Mouse (Mus musculus): ENCODE data around the gene Med19. TPM values are rescaled to one million over a fixed set of nuclear protein-coding genes. Genes with fewer than 3 reads are reported as not detected.

Med19 gene
- polyA plus RNA-seq, 1 experiment from 2014 or later = 53.6 TPM

GRCm38 (mm10) chr2:84638428-84639220 lies 39.6 kb upstream of the Med19 start:
- H3K4me1 ChIP-seq (ENCODE audit: control insufficient read depth, insufficient read depth, low read length) = peaks cover 35% of the 10 kb centered on the region
- WGBS = 62% methylated on average over 5 of the region's 5 CpGs
- no peak overlapping the region for H3K4me2 ChIP-seq (ENCODE audit: low read length)
- H3K27me3 ChIP-seq (ENCODE audit: control insufficient read depth, insufficient read depth, low read depth, low read length) = no peaks in the 10 kb centered on the region
- peak overlapping the region; percentile 9 for H3K27ac ChIP-seq (ENCODE audit: low read length)
- H3K36me3 ChIP-seq (ENCODE audit: control insufficient read depth, insufficient read depth, low read length) = no peaks in the 10 kb centered on the region
- ATAC-seq = no peak
- no peak overlapping the region for H3K9ac ChIP-seq (ENCODE audit: low read depth, low read length)
- H3K4me3 ChIP-seq (ENCODE audit: low read depth, low read length) = no peak overlapping the region
- H3K9me3 ChIP-seq (replicated peaks; ENCODE audit: control insufficient read depth, low read length, poor library complexity, severe bottlenecking) = no peaks in the 10 kb centered on the region

- no peak overlapping the region for H3K9ac ChIP-seq (ENCODE audit: low read depth, low read length)
- ATAC-seq = no peak
- H3K4me1 ChIP-seq (ENCODE audit: control insufficient read depth, insufficient read depth, low read length) = peaks cover 19% of the 10 kb centered on the region
- H3K36me3 ChIP-seq (ENCODE audit: control insufficient read depth, insufficient read depth, low read length) = no peaks in the 10 kb centered on the region
- H3K27me3 ChIP-seq (ENCODE audit: control insufficient read depth, insufficient read depth, low read depth, low read length) = no peaks in the 10 kb centered on the region
- no peak overlapping the region for H3K4me3 ChIP-seq (ENCODE audit: low read depth, low read length)
- H3K9me3 ChIP-seq (replicated peaks; ENCODE audit: control insufficient read depth, low read length, poor library complexity, severe bottlenecking) = no peaks in the 10 kb centered on the region
- no peak overlapping the region for H3K4me2 ChIP-seq (ENCODE audit: low read length)
- H3K27ac ChIP-seq (ENCODE audit: low read length) = no peak overlapping the region
Measured at GRCm38 (mm10) chr2:84640833-84641232, 37.4 kb upstream of the Med19 start.

- Histone ChIP-seq H3K9ac (ENCODE audit: low read depth, low read length) (no peak overlapping the region), H3K4me1 (ENCODE audit: control insufficient read depth, insufficient read depth, low read length) (peaks cover 21% of the 10 kb centered on the region), H3K27ac (ENCODE audit: low read length) (no peak overlapping the region), H3K4me2 (ENCODE audit: low read length) (no peak overlapping the region), H3K36me3 (ENCODE audit: control insufficient read depth, insufficient read depth, low read length) (no peaks in the 10 kb centered on the region), H3K4me3 (ENCODE audit: low read depth, low read length) (no peak overlapping the region), H3K27me3 (ENCODE audit: control insufficient read depth, insufficient read depth, low read depth, low read length) (no peaks in the 10 kb centered on the region), H3K9me3 (replicated peaks; ENCODE audit: control insufficient read depth, low read length, poor library complexity, severe bottlenecking) (no peaks in the 10 kb centered on the region)
- 83% methylated on average over 1 of the region's 1 CpGs for WGBS
- no peak for ATAC-seq
Measured at GRCm38 (mm10) chr2:84646138-84646537, 32.1 kb upstream of the Med19 start.

DNA sequence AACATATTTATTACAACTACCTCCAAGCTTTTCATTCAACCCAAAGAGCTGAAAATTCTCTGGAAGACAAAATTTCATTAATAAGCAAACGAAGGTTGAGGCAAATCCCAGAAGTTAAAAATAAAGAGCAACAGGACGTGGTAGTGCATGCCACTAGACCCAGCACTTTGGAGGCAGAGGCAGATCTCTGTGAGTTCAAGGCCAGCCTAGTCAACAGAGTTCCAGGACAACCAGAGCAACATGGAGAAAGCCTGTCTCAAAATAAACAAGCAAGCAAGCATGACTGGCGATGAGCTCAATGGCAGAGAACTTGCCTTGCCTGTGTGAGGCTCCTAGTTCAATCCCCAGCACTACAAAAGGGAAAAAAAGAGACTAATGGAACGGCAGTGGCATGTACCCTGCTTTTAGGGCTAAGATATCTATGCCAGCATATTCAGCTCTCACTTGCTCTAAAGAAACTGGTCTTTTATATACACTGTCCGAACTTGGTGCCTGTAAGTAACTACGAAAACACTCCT lies 31.1 kb upstream of the Med19 start:
- H3K36me3 ChIP-seq (ENCODE audit: control insufficient read depth, insufficient read depth, low read length) = no peaks in the 10 kb centered on the region
- 94% methylated on average over 6 of the region's 6 CpGs for WGBS
- H3K27ac ChIP-seq (ENCODE audit: low read length) = no peak overlapping the region
- no peaks in the 10 kb centered on the region for H3K27me3 ChIP-seq (ENCODE audit: control insufficient read depth, insufficient read depth, low read depth, low read length)
- H3K4me3 ChIP-seq (ENCODE audit: low read depth, low read length) = peak overlapping the region; percentile 74; the same call in 1 of the 2 replicates
- peak overlapping the region; percentile 73 for H3K4me2 ChIP-seq (ENCODE audit: low read length)
- no peak for ATAC-seq
- no peaks in the 10 kb centered on the region for H3K9me3 ChIP-seq (replicated peaks; ENCODE audit: control insufficient read depth, low read length, poor library complexity, severe bottlenecking)
- peaks cover 27% of the 10 kb centered on the region for H3K4me1 ChIP-seq (ENCODE audit: control insufficient read depth, insufficient read depth, low read length)
- H3K9ac ChIP-seq (ENCODE audit: low read depth, low read length) = no peak overlapping the region

DNA sequence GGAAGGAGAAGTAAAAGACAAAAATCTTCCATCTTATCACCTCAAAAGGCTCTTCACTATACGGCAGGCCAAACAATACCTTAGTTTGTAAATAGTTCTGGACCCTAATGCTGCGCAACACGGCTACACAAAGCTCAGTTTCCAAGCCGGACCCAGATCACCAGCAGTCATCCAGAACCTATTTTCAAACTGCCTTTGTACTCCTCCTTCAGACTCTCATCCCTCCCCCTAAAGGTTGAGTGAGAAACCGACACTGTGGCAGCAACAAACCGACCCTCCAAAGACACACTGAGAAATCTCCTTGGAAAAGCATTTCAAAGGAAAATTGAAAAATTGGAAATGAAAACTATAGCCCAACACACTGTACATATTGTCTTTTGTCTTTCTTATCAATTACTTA lies 29.8 kb upstream of the Med19 start:
- no peak; the same call in 1 of the 2 replicates for ATAC-seq
- H3K4me2 ChIP-seq (ENCODE audit: low read length) = peak overlapping the region; percentile 73
- no peaks in the 10 kb centered on the region for H3K27me3 ChIP-seq (ENCODE audit: control insufficient read depth, insufficient read depth, low read depth, low read length)
- H3K4me1 ChIP-seq (ENCODE audit: control insufficient read depth, insufficient read depth, low read length) = peaks cover 27% of the 10 kb centered on the region
- H3K9ac ChIP-seq (ENCODE audit: low read depth, low read length) = peak overlapping the region; percentile 66
- 16% methylated on average over 6 of the region's 6 CpGs for WGBS
- no peaks in the 10 kb centered on the region for H3K36me3 ChIP-seq (ENCODE audit: control insufficient read depth, insufficient read depth, low read length)
- H3K9me3 ChIP-seq (replicated peaks; ENCODE audit: control insufficient read depth, low read length, poor library complexity, severe bottlenecking) = no peaks in the 10 kb centered on the region
- peak overlapping the region; percentile 74 for H3K4me3 ChIP-seq (ENCODE audit: low read depth, low read length)
- peak overlapping the region; percentile 72 for H3K27ac ChIP-seq (ENCODE audit: low read length)

DNA sequence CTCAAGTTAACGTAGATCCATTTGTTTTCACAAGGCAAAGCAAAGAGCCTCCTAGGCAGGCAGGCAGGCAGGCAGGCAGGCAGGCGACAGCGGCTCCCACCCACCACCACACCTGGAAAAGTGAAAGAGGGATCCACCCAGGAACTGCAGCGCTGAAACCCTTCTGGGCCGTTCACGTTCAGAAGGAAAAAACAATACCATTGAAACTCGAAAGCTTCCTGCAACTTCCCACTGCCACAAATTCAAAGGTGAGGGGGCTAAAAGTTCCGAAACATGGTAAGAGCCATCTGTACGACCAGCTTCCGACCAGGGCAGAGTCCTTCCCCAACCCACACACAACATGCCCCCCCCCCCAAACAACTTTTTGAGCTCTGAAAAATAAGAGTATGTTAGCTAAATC lies 28.5 kb upstream of the Med19 start:
- WGBS = 0% methylated on average over 10 of the region's 10 CpGs
- H3K9ac ChIP-seq (ENCODE audit: low read depth, low read length) = peak overlapping the region; percentile 62
- no peaks in the 10 kb centered on the region for H3K36me3 ChIP-seq (ENCODE audit: control insufficient read depth, insufficient read depth, low read length)
- H3K4me3 ChIP-seq (ENCODE audit: low read depth, low read length) = peak overlapping the region; percentile 74
- no peaks in the 10 kb centered on the region for H3K9me3 ChIP-seq (replicated peaks; ENCODE audit: control insufficient read depth, low read length, poor library complexity, severe bottlenecking)
- ATAC-seq = no peak
- H3K27ac ChIP-seq (ENCODE audit: low read length) = peak overlapping the region; percentile 53; the same call in 1 of the 2 replicates
- H3K4me2 ChIP-seq (ENCODE audit: low read length) = peak overlapping the region; percentile 63
- H3K27me3 ChIP-seq (ENCODE audit: control insufficient read depth, insufficient read depth, low read depth, low read length) = no peaks in the 10 kb centered on the region
- H3K4me1 ChIP-seq (ENCODE audit: control insufficient read depth, insufficient read depth, low read length) = peaks cover 27% of the 10 kb centered on the region

DNA sequence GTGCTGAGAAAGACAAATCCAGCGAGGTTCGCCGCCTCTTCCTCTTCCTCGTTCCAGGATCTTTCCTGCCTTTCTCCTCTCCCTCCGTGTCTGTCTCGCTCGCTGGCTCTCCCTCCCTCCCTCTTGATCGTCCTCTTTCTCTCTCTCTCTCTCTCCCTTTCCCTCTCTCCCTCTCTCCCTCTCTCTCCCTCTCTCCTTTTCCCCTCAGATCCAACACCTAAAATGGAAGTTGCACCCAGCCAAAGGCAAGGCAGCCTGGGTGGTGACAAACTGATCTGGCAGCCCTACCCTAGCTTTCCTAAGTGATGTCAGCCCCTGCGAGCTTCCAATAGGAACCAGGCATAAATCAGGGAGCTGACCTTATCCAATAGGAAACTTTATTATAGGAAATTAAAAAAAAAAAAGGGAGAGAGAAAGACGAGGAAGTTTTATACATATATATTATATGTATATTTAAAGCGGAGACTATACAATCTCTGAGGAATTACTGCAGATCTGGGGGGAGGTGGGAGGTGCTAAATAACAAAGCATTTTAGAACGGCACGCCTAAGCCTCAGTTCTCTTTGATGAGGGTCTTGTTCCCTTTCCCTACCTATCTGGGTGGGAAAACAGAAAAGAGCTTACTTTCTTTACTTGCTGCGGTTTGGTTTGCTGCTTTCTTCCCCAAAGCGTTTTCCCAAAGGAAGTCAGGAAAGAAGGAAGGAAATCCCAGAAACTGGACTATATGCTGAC lies 27.6 kb upstream of the Med19 start, which contains the start of gene Ctnnd1:
Gene Ctnnd1 (minus strand): TSS at position 302 of the 732 bp plus-strand sequence.
- Histone ChIP-seq H3K4me1 (ENCODE audit: control insufficient read depth, insufficient read depth, low read length) (peaks cover 27% of the 10 kb centered on the region), H3K4me3 (ENCODE audit: low read depth, low read length) (peak within 1 kb of the TSS; percentile 74), H3K36me3 (ENCODE audit: control insufficient read depth, insufficient read depth, low read length) (no peaks in the 10 kb centered on the region), H3K4me2 (ENCODE audit: low read length) (peak within 1 kb of the TSS; percentile 63), H3K27ac (ENCODE audit: low read length) (peak within 1 kb of the TSS; percentile 95), H3K9ac (ENCODE audit: low read depth, low read length) (peak within 1 kb of the TSS; percentile 79), H3K27me3 (ENCODE audit: control insufficient read depth, insufficient read depth, low read depth, low read length) (no peaks in the 10 kb centered on the region), H3K9me3 (replicated peaks; ENCODE audit: control insufficient read depth, low read length, poor library complexity, severe bottlenecking) (no peaks in the 10 kb centered on the region)
- ATAC-seq = peak; percentile 98
- WGBS = 0% methylated on average over 15 of the region's 15 CpGs

DNA sequence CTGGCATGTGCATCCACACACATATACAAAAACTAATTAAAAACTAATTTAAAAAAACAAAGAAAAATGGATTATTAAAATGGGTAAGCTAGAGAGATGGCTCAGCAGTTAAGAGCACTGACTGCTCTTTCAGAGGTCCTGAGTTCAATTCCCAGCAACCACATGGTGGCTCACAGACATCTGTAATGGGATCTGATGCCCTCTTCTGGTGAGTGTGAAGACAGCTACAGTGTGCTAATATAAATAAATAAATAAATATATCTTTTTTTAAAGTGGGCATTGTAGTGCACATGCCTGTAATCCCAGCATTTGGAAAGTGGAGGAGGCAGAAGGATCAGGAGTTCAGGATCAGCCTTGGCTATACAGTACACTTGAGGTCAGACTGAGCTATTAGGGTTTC lies 24.8 kb upstream of the Med19 start:
- Histone ChIP-seq H3K9me3 (replicated peaks; ENCODE audit: control insufficient read depth, low read length, poor library complexity, severe bottlenecking) (no peaks in the 10 kb centered on the region), H3K27me3 (ENCODE audit: control insufficient read depth, insufficient read depth, low read depth, low read length) (no peaks in the 10 kb centered on the region), H3K9ac (ENCODE audit: low read depth, low read length) (no peak overlapping the region), H3K36me3 (ENCODE audit: control insufficient read depth, insufficient read depth, low read length) (no peaks in the 10 kb centered on the region), H3K27ac (ENCODE audit: low read length) (no peak overlapping the region), H3K4me3 (ENCODE audit: low read depth, low read length) (no peak overlapping the region), H3K4me2 (ENCODE audit: low read length) (no peak overlapping the region), H3K4me1 (ENCODE audit: control insufficient read depth, insufficient read depth, low read length) (peaks cover 6% of the 10 kb centered on the region; the same call in 1 of the 2 replicates)
- no peak for ATAC-seq

- Histone ChIP-seq H3K9ac (ENCODE audit: low read depth, low read length) (no peak overlapping the region), H3K27me3 (ENCODE audit: control insufficient read depth, insufficient read depth, low read depth, low read length) (no peaks in the 10 kb centered on the region), H3K9me3 (replicated peaks; ENCODE audit: control insufficient read depth, low read length, poor library complexity, severe bottlenecking) (no peaks in the 10 kb centered on the region), H3K4me3 (ENCODE audit: low read depth, low read length) (no peak overlapping the region), H3K4me2 (ENCODE audit: low read length) (no peak overlapping the region), H3K36me3 (ENCODE audit: control insufficient read depth, insufficient read depth, low read length) (no peaks in the 10 kb centered on the region), H3K27ac (ENCODE audit: low read length) (no peak overlapping the region), H3K4me1 (ENCODE audit: control insufficient read depth, insufficient read depth, low read length) (peaks cover 6% of the 10 kb centered on the region; the same call in 1 of the 2 replicates)
- no peak for ATAC-seq
- WGBS = 73% methylated on average over 1 of the region's 1 CpGs
Measured at GRCm38 (mm10) chr2:84655864-84656263, 22.3 kb upstream of the Med19 start.
